Mouse (Mus musculus) CH12.LX (cell line): ENCODE results near the gene Dab1. TPM values are rescaled to one million over a fixed set of nuclear protein-coding genes. Genes with fewer than 3 reads are reported as not detected.
A peak's percentile ranks its signal among the peaks of the same experiment; 100 is the strongest.

Experiments
- DNase-seq: peaks from one replicate; pipeline ENCODE4 v3.0.0-alpha.2; 2013; ENCODE audit errors: extremely low read depth
- H3K27ac ChIP-seq: 2 replicates; pipeline ENCODE4 v1.5.1; 2012; ENCODE audit warnings: low read depth, mild to moderate bottlenecking, control low read depth, moderate library complexity; ENCODE audit not compliant: insufficient read depth
- H3K27me3 ChIP-seq: replicated peaks from 2 replicates; pipeline ENCODE3; 2012; ENCODE audit warnings: inconsistent platforms
- H3K36me3 ChIP-seq, 2 experiments: replicated peaks in 1 of 2; 2 replicates each; pipeline versions ENCODE3 to v1.6.1; 2012; ENCODE audit warnings: inconsistent platforms in 1 of 2, low read length in 1 of 2, mild to moderate bottlenecking in 1 of 2, mixed read lengths in 1 of 2, moderate library complexity in 1 of 2; ENCODE audit not compliant: control insufficient read depth in 1 of 2, insufficient read depth in 1 of 2
- H3K4me1 ChIP-seq, 2 experiments: 2 replicates each; pipeline ENCODE4 v1.6.1; 2012; ENCODE audit warnings: inconsistent platforms in 1 of 2, moderate library complexity in 1 of 2; ENCODE audit not compliant: insufficient read depth in 2 of 2, control insufficient read depth in 1 of 2
- H3K4me2 ChIP-seq: 2 replicates; pipeline ENCODE4 v1.6.1; 2012; ENCODE audit warnings: low read depth, mild to moderate bottlenecking, control low read depth; ENCODE audit not compliant: poor library complexity, insufficient read depth, severe bottlenecking
- H3K4me3 ChIP-seq, 3 experiments: fragments of 150-350 bp in 1 of 3; sonication (generic) in 1 of 3; replicated peaks in 1 of 3; 2 replicates each; pipeline versions ENCODE3 to v1.5.1; 2011 to 2012; ENCODE audit warnings: low read depth in 2 of 3, low read length in 2 of 3, mild to moderate bottlenecking in 2 of 3, moderate library complexity in 2 of 3, control low read depth in 1 of 3, improper control_type of control experiment in 1 of 3, inconsistent platforms in 1 of 3, mixed read lengths in 1 of 3; ENCODE audit not compliant: poor library complexity in 1 of 3
- H3K79me2 ChIP-seq: replicated peaks from 2 replicates; pipeline ENCODE4 v1.6.1; 2012; ENCODE audit warnings: mild to moderate bottlenecking, moderate library complexity; ENCODE audit not compliant: control insufficient read depth, poor library complexity, insufficient read depth, severe bottlenecking; ENCODE audit errors: extremely low read depth
- H3K9ac ChIP-seq: 2 replicates; pipeline ENCODE4 v1.6.1; 2012; ENCODE audit warnings: low read depth, mild to moderate bottlenecking, control low read depth, moderate library complexity; ENCODE audit not compliant: insufficient read depth
- H3K9me3 ChIP-seq: replicated peaks from 2 replicates; pipeline ENCODE3; 2012; ENCODE audit warnings: low read length, inconsistent platforms, mixed read lengths
- BHLHE40 ChIP-seq: IDR thresholded peaks from 2 replicates; pipeline ENCODE4 v1.6.1; 2011; ENCODE audit warnings: mild to moderate bottlenecking, low read depth, low read length, improper control_type of control experiment
- CHD2 ChIP-seq: IDR thresholded peaks from 2 replicates; pipeline ENCODE4 v1.6.1; 2011; ENCODE audit warnings: low read length, improper control_type of control experiment
- HCFC1 ChIP-seq: IDR thresholded peaks from 2 replicates; pipeline ENCODE4 v1.6.1; 2012; ENCODE audit warnings: low read depth, mild to moderate bottlenecking, inconsistent platforms, low read length, improper control_type of control experiment
- JUN ChIP-seq: IDR thresholded peaks from 2 replicates; pipeline ENCODE4 v1.6.1; 2011; ENCODE audit warnings: low read depth, mild to moderate bottlenecking, low read length, improper control_type of control experiment, moderate library complexity; ENCODE audit not compliant: insufficient read depth
- JUND ChIP-seq: conservative IDR thresholded peaks from 2 replicates; pipeline ENCODE4 v1.6.1; 2011; ENCODE audit warnings: low read depth, low read length, improper control_type of control experiment
- MAX ChIP-seq: IDR thresholded peaks from 2 replicates; pipeline ENCODE4 v1.6.1; 2011; ENCODE audit warnings: low read length, improper control_type of control experiment
- MAZ ChIP-seq: IDR thresholded peaks from 2 replicates; pipeline ENCODE4 v1.6.1; 2012; ENCODE audit warnings: low read depth, mild to moderate bottlenecking, inconsistent platforms, low read length, improper control_type of control experiment, moderate library complexity
- MYC ChIP-seq: IDR thresholded peaks from 2 replicates; pipeline ENCODE4 v1.6.1; 2011; ENCODE audit warnings: low read depth, mild to moderate bottlenecking, improper control_type of control experiment, low read length
- NELFE ChIP-seq: IDR thresholded peaks from 2 replicates; pipeline ENCODE4 v1.6.1; 2011; ENCODE audit warnings: low read depth, low read length, improper control_type of control experiment
- NRF1 ChIP-seq: IDR thresholded peaks from 2 replicates; pipeline ENCODE4 v1.6.1; 2014; ENCODE audit warnings: low read depth, mild to moderate bottlenecking, inconsistent platforms, low read length, improper control_type of control experiment, moderate library complexity
- POLR2AphosphoS2 ChIP-seq: IDR thresholded peaks from 2 replicates; pipeline ENCODE4 v1.6.1; 2011; ENCODE audit warnings: low read depth, low read length, improper control_type of control experiment
- RAD21 ChIP-seq: IDR thresholded peaks from 2 replicates; pipeline ENCODE4 v1.6.1; 2011; ENCODE audit warnings: low read depth, mild to moderate bottlenecking, low read length, improper control_type of control experiment, moderate library complexity
- RCOR1 ChIP-seq: conservative IDR thresholded peaks from 2 replicates; pipeline ENCODE4 v1.6.1; 2012; ENCODE audit warnings: low read depth, mild to moderate bottlenecking, inconsistent platforms, low read length, improper control_type of control experiment
- SMC3 ChIP-seq: IDR thresholded peaks from 2 replicates; pipeline ENCODE4 v1.6.1; 2011; ENCODE audit warnings: low read depth, low read length, improper control_type of control experiment
- UBTF ChIP-seq: IDR thresholded peaks from 2 replicates; pipeline ENCODE4 v1.6.1; 2012; ENCODE audit warnings: low read depth, mild to moderate bottlenecking, inconsistent platforms, low read length, improper control_type of control experiment, moderate library complexity
- USF1 ChIP-seq: IDR thresholded peaks from 2 replicates; pipeline ENCODE4 v1.6.1; 2014; ENCODE audit warnings: low read depth, mild to moderate bottlenecking, inconsistent platforms, low read length, improper control_type of control experiment
- ZKSCAN1 ChIP-seq: IDR thresholded peaks from 2 replicates; pipeline ENCODE4 v1.6.1; 2012; ENCODE audit warnings: low read depth, inconsistent platforms, low read length, improper control_type of control experiment, borderline replicate concordance
- ZMIZ1 ChIP-seq: IDR thresholded peaks from 2 replicates; pipeline ENCODE4 v1.6.1; 2012; ENCODE audit warnings: low read depth, mild to moderate bottlenecking, inconsistent platforms, low read length, improper control_type of control experiment
- dilution Hi-C: fragments of 300-500 bp; cut with MboI; formaldehyde crosslinking; loops from 2 replicates; pipeline ENCODE4 v1.14.3; 2020; ENCODE audit warnings: low sequenced_read_pairs; ENCODE audit not compliant: extremely low pct_unique_long_range_greater_than_20kb, extremely low pct_ligation_motif_present
- in situ Hi-C: fragments of 300-500 bp; cut with MboI; formaldehyde crosslinking; loops from 3 replicates; pipeline ENCODE4 v1.14.3; 2019; ENCODE audit warnings: low sequenced_read_pairs, low pct_ligation_motif_present, low pct_unique_long_range_greater_than_20kb, mixed read lengths
- polyA plus RNA-seq: library from polyadenylated mRNA; unstranded; fragments of >175 nt; gene quantifications from 2 replicates; pipeline ENCODE4 v1.2.1, GENCODE M21; 2012; ENCODE audit warnings: low read depth; ENCODE audit not compliant: insufficient read length
- total RNA-seq, 2 experiments: library from RNA; depleted of rRNA; stranded (reverse); fragments of 300-350 nt in 1 of 2; fragments of >200 nt in 1 of 2; gene quantifications; 2 replicates each; pipeline ENCODE4 v1.2.3; 2012 to 2014

The Dab1 gene
- total and polyA plus RNA-seq, 3 experiments, result not detected

DNA sequence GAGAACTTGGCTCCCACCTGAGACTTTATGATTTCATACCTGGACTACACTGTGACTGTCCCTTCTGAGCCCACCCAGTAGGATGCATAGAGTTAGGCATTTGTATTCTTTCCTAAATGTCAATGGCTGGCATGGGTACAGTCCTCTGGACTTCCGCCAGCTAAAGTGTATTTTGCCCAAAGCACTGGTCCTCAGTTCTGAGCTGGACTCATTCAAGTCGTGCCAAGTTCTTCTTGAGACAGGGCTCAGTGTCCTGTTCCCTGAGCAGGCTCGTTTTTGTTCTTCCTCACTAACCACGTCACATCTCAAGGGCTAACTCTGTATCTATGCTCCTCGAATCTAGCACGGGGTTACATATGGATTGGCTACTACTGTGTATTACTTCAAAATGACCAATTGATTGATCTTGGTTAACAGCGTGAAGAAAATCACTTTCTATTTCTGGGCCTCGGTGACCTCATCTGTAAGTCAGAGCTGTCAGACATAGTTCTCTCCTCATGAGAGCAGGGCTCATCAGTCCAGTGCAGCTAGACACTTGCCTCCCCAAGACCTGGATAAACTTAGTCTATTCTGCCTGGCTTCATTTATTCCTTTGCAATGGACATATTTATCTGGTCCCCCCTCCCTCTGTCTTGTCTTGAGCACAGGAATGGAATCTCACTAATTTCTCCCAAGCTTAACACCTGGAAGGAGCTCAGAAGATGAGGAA, 1023.8 kb downstream of the Dab1 start:
- dilution Hi-C loops (no loop called here), in situ Hi-C loops (no loop called here)
- Histone ChIP-seq H3K4me1 (peaks cover 0 to 10% of the 10 kb centered on the region in 2 experiments; a peak in 1 of 4 replicates), H3K27ac (no peak overlapping the region), H3K79me2 (no peaks in the 10 kb centered on the region), H3K27me3 (no peaks in the 10 kb centered on the region), H3K9me3 (peaks cover 51% of the 10 kb centered on the region), H3K4me2 (no peak overlapping the region), H3K9ac (no peak overlapping the region), H3K36me3 (no peaks in the 10 kb centered on the region), H3K4me3 (no peak overlapping the region)
- DNase-seq, result no peak
- TF ChIP-seq ZKSCAN1 (no peak), MYC (no peak), NRF1 (no peak), MAX (no peak), JUND (no peak), HCFC1 (no peak), RCOR1 (no peak), BHLHE40 (no peak), JUN (no peak), MAZ (no peak), UBTF (no peak), USF1 (no peak)

DNA sequence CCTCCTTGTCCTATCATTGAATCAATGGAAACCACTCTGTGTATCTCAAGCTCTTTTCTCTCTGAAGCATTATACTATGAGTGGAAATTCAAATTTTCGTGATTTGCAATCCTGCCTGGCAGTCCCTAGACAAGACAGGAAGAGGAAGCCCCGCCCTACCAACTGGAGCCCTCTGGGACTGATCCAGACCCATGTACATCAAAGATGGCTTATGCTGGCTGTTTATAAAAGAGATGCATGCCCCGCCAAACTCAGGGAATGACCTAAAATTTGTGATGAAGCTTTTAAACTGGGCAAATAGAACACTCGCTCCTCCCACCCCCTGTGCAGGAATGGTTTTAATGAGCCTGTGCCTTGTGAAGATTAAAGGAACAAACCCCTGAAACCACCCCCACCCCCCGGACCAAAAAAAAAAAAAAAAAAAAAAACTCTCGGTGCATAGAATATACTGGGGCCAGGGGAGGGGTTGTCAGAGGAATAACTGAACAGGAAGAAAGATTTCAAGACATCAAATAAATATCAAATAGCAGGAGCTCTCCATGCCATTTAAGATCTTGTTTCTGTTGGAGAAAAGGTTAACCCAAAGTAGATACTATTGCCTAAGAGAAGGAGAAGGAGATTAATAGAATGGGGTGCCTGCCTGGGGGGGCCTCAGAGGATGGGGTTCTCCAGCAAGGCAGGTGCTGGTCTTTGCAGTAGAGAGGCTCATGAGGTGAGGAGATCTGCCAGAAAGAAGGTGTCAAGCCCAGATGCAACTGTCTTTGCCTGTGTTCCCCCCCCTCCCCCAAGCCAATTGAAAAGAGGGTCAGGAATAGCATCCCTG, 1024.6 kb downstream of the Dab1 start:
- DNase-seq, result peak; percentile 51
- no peaks in the 10 kb centered on the region for H3K36me3 ChIP-seq
- H3K27ac ChIP-seq, result no peak overlapping the region
- peaks cover 0 to 4% of the 10 kb centered on the region in 2 experiments; a peak in 1 of 4 replicates for H3K4me1 ChIP-seq
- no peak for TF ChIP-seq SMC3
- TF ChIP-seq RCOR1, result no peak
- TF ChIP-seq MYC, result no peak
- TF ChIP-seq JUN, result no peak
- no peak for TF ChIP-seq POLR2AphosphoS2
- no peak for TF ChIP-seq NELFE
- no peak for TF ChIP-seq CHD2
- TF ChIP-seq MAX, result no peak
- TF ChIP-seq RAD21, result no peak
- TF ChIP-seq BHLHE40, result no peak
- no peak for TF ChIP-seq ZMIZ1
- H3K4me3 ChIP-seq, result no peak overlapping the region
- H3K9ac ChIP-seq, result no peak overlapping the region
- H3K79me2 ChIP-seq, result no peaks in the 10 kb centered on the region
- dilution Hi-C loops, result no loop called here
- H3K4me2 ChIP-seq, result no peak overlapping the region
- H3K9me3 ChIP-seq, result peaks cover 48% of the 10 kb centered on the region
- no peaks in the 10 kb centered on the region for H3K27me3 ChIP-seq
- in situ Hi-C loops, result no loop called here
